Mouse (Mus musculus) thymus, adult 2 months (tissue): Measurements from ENCODE around the gene Btbd16.

ENCODE experiments used
- CTCF ChIP-seq: fragments of 200-500 bp; IDR thresholded peaks from 2 replicates; pipeline ENCODE4 v1.5.1; 2012; ENCODE audit warnings: mild to moderate bottlenecking, control low read depth, low read length, moderate library complexity, borderline replicate concordance; ENCODE audit not compliant: control insufficient read depth, poor library complexity, insufficient read depth; ENCODE audit errors: extremely low read depth
- POLR2A ChIP-seq: fragments of 200-500 bp; IDR thresholded peaks from 2 replicates; pipeline ENCODE4 v1.6.1; 2012; ENCODE audit warnings: mild to moderate bottlenecking, low read length, control low read depth, moderate library complexity; ENCODE audit not compliant: control insufficient read depth, poor library complexity, insufficient read depth; ENCODE audit errors: extremely low read depth

GRCm38 (mm10) chr7:130741099-130741498 is 32.8 kb upstream of the Btbd16 start:
- no peak for TF ChIP-seq CTCF
- no peak for TF ChIP-seq POLR2A
